Mouse (Mus musculus) CH12.LX (cell line): Measurements from ENCODE around the gene Rab4a.

Experiments used
- EP300 ChIP-seq: IDR thresholded peaks from 2 replicates; pipeline ENCODE4 v1.6.1; 2011; ENCODE audit warnings: low read length, improper control_type of control experiment
- POLR2A ChIP-seq: IDR thresholded peaks from 2 replicates; pipeline ENCODE4 v1.6.1; 2011; ENCODE audit warnings: low read depth, mild to moderate bottlenecking, improper control_type of control experiment, low read length
- USF1 ChIP-seq: IDR thresholded peaks from 2 replicates; pipeline ENCODE4 v1.6.1; 2014; ENCODE audit warnings: low read depth, mild to moderate bottlenecking, inconsistent platforms, low read length, improper control_type of control experiment

DNA sequence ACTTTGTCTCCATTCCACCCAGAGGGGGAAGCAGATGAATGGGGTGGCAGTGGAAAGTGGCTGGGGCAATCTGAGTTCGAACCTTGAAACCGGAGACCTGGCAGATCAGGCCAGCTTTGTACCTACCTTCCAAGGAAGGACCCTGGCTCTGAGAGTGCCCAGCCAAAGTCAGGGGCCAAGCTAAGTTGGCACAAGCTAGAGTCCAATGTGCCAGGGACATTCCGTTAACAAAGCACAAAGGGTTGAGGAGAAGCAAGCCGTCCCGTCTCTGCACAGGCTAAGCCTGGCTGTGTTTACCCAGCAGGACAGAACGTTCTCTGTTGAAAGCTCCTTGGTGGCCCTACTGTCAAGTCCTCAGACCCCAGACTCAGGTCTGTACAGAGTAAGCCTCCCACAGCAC lies 19.6 kb upstream of the Rab4a start:
- TF ChIP-seq EP300 (no peak), POLR2A (no peak), USF1 (no peak)
